Mouse (Mus musculus): ENCODE measurements at regions not wholly inside any gene's neighbourhood (a gene's known extent, or its start where the extent isn't known, plus 50 kb on each side); places are given as distances from the start of the nearest gene placed in this dataset.

- TF ChIP-seq CTCF (IDR thresholded peaks at IDR 0.05; ENCODE audit: borderline replicate concordance, insufficient read depth, low read length) (no peak), POLR2A (IDR thresholded peaks at IDR 0.05; ENCODE audit: low read depth, low read length) (no peak)
Observed at GRCm38 (mm10) chr4:96980311-96980710, 195.3 kb upstream of the Gm12695 start.

Measured in embryonic fibroblast, embryonic 13.5 days (primary cell).